Mouse (Mus musculus) CH12.LX (cell line): Measurements from ENCODE around the gene Gm2174. TPM values are rescaled to one million over a fixed set of nuclear protein-coding genes. Genes with fewer than 3 reads are reported as not detected.

Experiments
- DNase-seq: peaks from one replicate; pipeline ENCODE4 v3.0.0-alpha.2; 2013; ENCODE audit errors: extremely low read depth
- H3K27ac ChIP-seq: 2 replicates; pipeline ENCODE4 v1.5.1; 2012; ENCODE audit warnings: low read depth, mild to moderate bottlenecking, control low read depth, moderate library complexity; ENCODE audit not compliant: insufficient read depth
- H3K27me3 ChIP-seq: replicated peaks from 2 replicates; pipeline ENCODE3; 2012; ENCODE audit warnings: inconsistent platforms
- H3K36me3 ChIP-seq, 2 experiments: replicated peaks in 1 of 2; 2 replicates each; pipeline versions ENCODE3 to v1.6.1; 2012; ENCODE audit warnings: inconsistent platforms in 1 of 2, low read length in 1 of 2, mild to moderate bottlenecking in 1 of 2, mixed read lengths in 1 of 2, moderate library complexity in 1 of 2; ENCODE audit not compliant: control insufficient read depth in 1 of 2, insufficient read depth in 1 of 2
- H3K4me1 ChIP-seq, 2 experiments: 2 replicates each; pipeline ENCODE4 v1.6.1; 2012; ENCODE audit warnings: inconsistent platforms in 1 of 2, moderate library complexity in 1 of 2; ENCODE audit not compliant: insufficient read depth in 2 of 2, control insufficient read depth in 1 of 2
- H3K4me2 ChIP-seq: 2 replicates; pipeline ENCODE4 v1.6.1; 2012; ENCODE audit warnings: low read depth, mild to moderate bottlenecking, control low read depth; ENCODE audit not compliant: poor library complexity, insufficient read depth, severe bottlenecking
- H3K4me3 ChIP-seq, 3 experiments: fragments of 150-350 bp in 1 of 3; sonication (generic) in 1 of 3; replicated peaks in 1 of 3; 2 replicates each; pipeline versions ENCODE3 to v1.5.1; 2011 to 2012; ENCODE audit warnings: low read depth in 2 of 3, low read length in 2 of 3, mild to moderate bottlenecking in 2 of 3, moderate library complexity in 2 of 3, control low read depth in 1 of 3, improper control_type of control experiment in 1 of 3, inconsistent platforms in 1 of 3, mixed read lengths in 1 of 3; ENCODE audit not compliant: poor library complexity in 1 of 3
- H3K79me2 ChIP-seq: replicated peaks from 2 replicates; pipeline ENCODE4 v1.6.1; 2012; ENCODE audit warnings: mild to moderate bottlenecking, moderate library complexity; ENCODE audit not compliant: control insufficient read depth, poor library complexity, insufficient read depth, severe bottlenecking; ENCODE audit errors: extremely low read depth
- H3K9ac ChIP-seq: 2 replicates; pipeline ENCODE4 v1.6.1; 2012; ENCODE audit warnings: low read depth, mild to moderate bottlenecking, control low read depth, moderate library complexity; ENCODE audit not compliant: insufficient read depth
- H3K9me3 ChIP-seq: replicated peaks from 2 replicates; pipeline ENCODE3; 2012; ENCODE audit warnings: low read length, inconsistent platforms, mixed read lengths
- BHLHE40 ChIP-seq: IDR thresholded peaks from 2 replicates; pipeline ENCODE4 v1.6.1; 2011; ENCODE audit warnings: mild to moderate bottlenecking, low read depth, low read length, improper control_type of control experiment
- CTCF ChIP-seq, 2 experiments: IDR thresholded peaks in 1 of 2; conservative IDR thresholded peaks in 1 of 2; 2 replicates each; pipeline ENCODE4 v1.5.1; 2011 to 2012; ENCODE audit warnings: low read depth in 2 of 2, low read length in 2 of 2, improper control_type of control experiment in 1 of 2, inconsistent platforms in 1 of 2, mild to moderate bottlenecking in 1 of 2, moderate library complexity in 1 of 2
- EP300 ChIP-seq: IDR thresholded peaks from 2 replicates; pipeline ENCODE4 v1.6.1; 2011; ENCODE audit warnings: low read length, improper control_type of control experiment
- ETS1 ChIP-seq: conservative IDR thresholded peaks from 2 replicates; pipeline ENCODE4 v1.6.1; 2012; ENCODE audit warnings: low read depth, mild to moderate bottlenecking, inconsistent platforms, low read length, improper control_type of control experiment, moderate library complexity
- HCFC1 ChIP-seq: IDR thresholded peaks from 2 replicates; pipeline ENCODE4 v1.6.1; 2012; ENCODE audit warnings: low read depth, mild to moderate bottlenecking, inconsistent platforms, low read length, improper control_type of control experiment
- IRF4 ChIP-seq: IDR thresholded peaks from 2 replicates; pipeline ENCODE4 v1.6.1; 2014; ENCODE audit warnings: low read depth, mild to moderate bottlenecking, inconsistent platforms, low read length, improper control_type of control experiment
- MAX ChIP-seq: IDR thresholded peaks from 2 replicates; pipeline ENCODE4 v1.6.1; 2011; ENCODE audit warnings: low read length, improper control_type of control experiment
- MAZ ChIP-seq: IDR thresholded peaks from 2 replicates; pipeline ENCODE4 v1.6.1; 2012; ENCODE audit warnings: low read depth, mild to moderate bottlenecking, inconsistent platforms, low read length, improper control_type of control experiment, moderate library complexity
- POLR2AphosphoS2 ChIP-seq: IDR thresholded peaks from 2 replicates; pipeline ENCODE4 v1.6.1; 2011; ENCODE audit warnings: low read depth, low read length, improper control_type of control experiment
- SIN3A ChIP-seq: IDR thresholded peaks from 2 replicates; pipeline ENCODE4 v1.6.1; 2012; ENCODE audit warnings: low read length, improper control_type of control experiment, inconsistent platforms
- USF1 ChIP-seq: IDR thresholded peaks from 2 replicates; pipeline ENCODE4 v1.6.1; 2014; ENCODE audit warnings: low read depth, mild to moderate bottlenecking, inconsistent platforms, low read length, improper control_type of control experiment
- USF2 ChIP-seq: conservative IDR thresholded peaks from 2 replicates; pipeline ENCODE4 v1.6.1; 2011; ENCODE audit warnings: low read depth, low read length, improper control_type of control experiment
- ZMIZ1 ChIP-seq: IDR thresholded peaks from 2 replicates; pipeline ENCODE4 v1.6.1; 2012; ENCODE audit warnings: low read depth, mild to moderate bottlenecking, inconsistent platforms, low read length, improper control_type of control experiment
- dilution Hi-C: fragments of 300-500 bp; cut with MboI; formaldehyde crosslinking; loops from 2 replicates; pipeline ENCODE4 v1.14.3; 2020; ENCODE audit warnings: low sequenced_read_pairs; ENCODE audit not compliant: extremely low pct_unique_long_range_greater_than_20kb, extremely low pct_ligation_motif_present
- in situ Hi-C: fragments of 300-500 bp; cut with MboI; formaldehyde crosslinking; loops from 3 replicates; pipeline ENCODE4 v1.14.3; 2019; ENCODE audit warnings: low sequenced_read_pairs, low pct_ligation_motif_present, low pct_unique_long_range_greater_than_20kb, mixed read lengths
- polyA plus RNA-seq: library from polyadenylated mRNA; unstranded; fragments of >175 nt; gene quantifications from 2 replicates; pipeline ENCODE4 v1.2.1, GENCODE M21; 2012; ENCODE audit warnings: low read depth; ENCODE audit not compliant: insufficient read length
- total RNA-seq, 2 experiments: library from RNA; depleted of rRNA; stranded (reverse); fragments of 300-350 nt in 1 of 2; fragments of >200 nt in 1 of 2; gene quantifications; 2 replicates each; pipeline ENCODE4 v1.2.3; 2012 to 2014

The Gm2174 gene
- total and polyA plus RNA-seq, 3 experiments = 1.5 TPM; not detected in 2

GRCm38 (mm10) chrX:56489758-56490157 is 42.0 kb downstream of the Gm2174 start (continued):
- no peak for TF ChIP-seq MAZ
- no peak for TF ChIP-seq HCFC1
- TF ChIP-seq EP300 = no peak
- TF ChIP-seq IRF4 = no peak

GRCm38 (mm10) chrX:56497241-56497640 is 49.5 kb downstream of the Gm2174 start:
- Histone ChIP-seq H3K4me2 (no peak overlapping the region), H3K9me3 (no peaks in the 10 kb centered on the region), H3K4me1 (peaks cover 2 to 16% of the 10 kb centered on the region in 2 experiments; a peak in 2 of 4 replicates), H3K4me3 (no peak overlapping the region), H3K36me3 (peaks cover 21 to 39% of the 10 kb centered on the region in 2 experiments), H3K27ac (no peak overlapping the region), H3K27me3 (no peaks in the 10 kb centered on the region), H3K9ac (no peak overlapping the region), H3K79me2 (no peaks in the 10 kb centered on the region)
- DNase-seq = peak; percentile 49
- dilution Hi-C loops (no loop called here), in situ Hi-C loops (no loop called here)
- TF ChIP-seq POLR2AphosphoS2 (no peak), USF2 (peak; percentile 29; the same call in 1 of the 2 replicates), MAX (0 out of 2 replicates have a peak, but pooled peaks have one; percentile 29), SIN3A (no peak), CTCF (conservative IDR thresholded peaks at IDR 0.05 in 1 of 2, IDR thresholded peaks at IDR 0.05 in 1 of 2; ENCODE audit: low read depth in 2 of 2, low read length in 2 of 2) (no peak), ZMIZ1 (no peak), ETS1 (0 out of 2 replicates have a peak, but pooled peaks have one; percentile 5), BHLHE40 (peak; percentile 79), USF1 (peak; percentile 47)

Other genes starting within 250 kb of the Gm2174 start
- gene Gm773, start 235.1 kb upstream of the Gm2174 start, total RNA-seq (2012; rRNA removed) = 0.85 and 1.4 TPM in 2 replicates
- gene Gm773, start 235.1 kb upstream of the Gm2174 start, total RNA-seq (2014; rRNA removed) = 0.50 and 1.3 TPM in 2 replicates
- gene Gm773, start 235.1 kb upstream of the Gm2174 start, polyA plus RNA-seq = 0.44 and 0.49 TPM in 2 replicates
- gene Zfp449, start 101.6 kb upstream of the Gm2174 start, total RNA-seq (2012; rRNA removed) = 1.2 and 1.3 TPM in 2 replicates
- 2.2 TPM in 2 replicates for gene Zfp449, start 101.6 kb upstream of the Gm2174 start, total RNA-seq (2014; rRNA removed)
- 1.3 TPM in 2 replicates for gene Zfp449, start 101.6 kb upstream of the Gm2174 start, polyA plus RNA-seq
- 0.76 TPM in 2 replicates for gene Smim10l2a, start 73.4 kb upstream of the Gm2174 start, total RNA-seq (2012; rRNA removed)
- gene Smim10l2a, start 73.4 kb upstream of the Gm2174 start, total RNA-seq (2014; rRNA removed) = 1.7 and 2.8 TPM in 2 replicates
- 0.97 and 1.1 TPM in 2 replicates for gene Smim10l2a, start 73.4 kb upstream of the Gm2174 start, polyA plus RNA-seq
- gene Ints6l, start 6.9 kb downstream of the Gm2174 start, total RNA-seq (2012; rRNA removed) = 14.2 and 19.4 TPM in 2 replicates
- 42.7 and 44.9 TPM in 2 replicates for gene Ints6l, start 6.9 kb downstream of the Gm2174 start, total RNA-seq (2014; rRNA removed)
- gene Ints6l, start 6.9 kb downstream of the Gm2174 start, polyA plus RNA-seq = 25.5 TPM in 2 replicates
- gene Gm10477, start 76.8 kb downstream of the Gm2174 start, total RNA-seq (2012; rRNA removed) = not detected in 2 replicates
- not detected in 2 replicates for gene Gm10477, start 76.8 kb downstream of the Gm2174 start, total RNA-seq (2014; rRNA removed)
- not detected in 2 replicates for gene Gm10477, start 76.8 kb downstream of the Gm2174 start, polyA plus RNA-seq
- gene Gm648, start 101.6 kb downstream of the Gm2174 start, total RNA-seq (2012; rRNA removed) = not detected in 2 replicates
- gene Gm648, start 101.6 kb downstream of the Gm2174 start, total RNA-seq (2014; rRNA removed) = not detected in 2 replicates
- not detected in 2 replicates for gene Gm648, start 101.6 kb downstream of the Gm2174 start, polyA plus RNA-seq
- gene Mmgt1, start 150.1 kb downstream of the Gm2174 start, total RNA-seq (2012; rRNA removed) = 15.8 and 19.3 TPM in 2 replicates
- gene Mmgt1, start 150.1 kb downstream of the Gm2174 start, total RNA-seq (2014; rRNA removed) = 37.8 and 40.7 TPM in 2 replicates
- 16.5 and 17.0 TPM in 2 replicates for gene Mmgt1, start 150.1 kb downstream of the Gm2174 start, polyA plus RNA-seq
- gene Slc9a6, start 161.8 kb downstream of the Gm2174 start, total RNA-seq (2012; rRNA removed) = 6.9 and 7.6 TPM in 2 replicates
- 5.2 and 5.9 TPM in 2 replicates for gene Slc9a6, start 161.8 kb downstream of the Gm2174 start, total RNA-seq (2014; rRNA removed)
- 5.3 and 7.3 TPM in 2 replicates for gene Slc9a6, start 161.8 kb downstream of the Gm2174 start, polyA plus RNA-seq